Mouse (Mus musculus) retina, postnatal 1 day (tissue): ENCODE data around the gene Pde6g.
A peak's percentile ranks its signal among the peaks of the same experiment; 100 is the strongest.

Experiments used
- DNase-seq: peaks from one replicate; pipeline ENCODE4 v3.0.0-alpha.2; 2012

Gene Pde6g

GRCm38 (mm10) chr11:120453306-120453705 is at the start of gene Pde6g:
TSS of gene Pde6g (minus strand) at chr11:120453500.
- peak; percentile 24 for DNase-seq

GRCm38 (mm10) chr11:120501701-120502100 is 48.4 kb upstream of the Pde6g start:
- DNase-seq, result no peak

- DNase-seq, result no peak
These were observed 47.7 kb upstream of the Pde6g start for GRCm38 (mm10) chr11:120501018-120501417.

- no peak for DNase-seq
These were observed 47.1 kb upstream of the Pde6g start for GRCm38 (mm10) chr11:120500357-120500756.

- DNase-seq, result no peak
These were observed 46.6 kb upstream of the Pde6g start for GRCm38 (mm10) chr11:120499894-120500293.

GRCm38 (mm10) chr11:120498891-120499290 is 45.6 kb upstream of the Pde6g start:
- no peak for DNase-seq

- no peak for DNase-seq
These were observed 44.9 kb upstream of the Pde6g start for GRCm38 (mm10) chr11:120498226-120498625.

- DNase-seq, result no peak
These were observed 44.1 kb upstream of the Pde6g start for GRCm38 (mm10) chr11:120497436-120497835.

- DNase-seq, result no peak
These were observed 40.6 kb upstream of the Pde6g start for GRCm38 (mm10) chr11:120493911-120494310.

- DNase-seq, result no peak
These were observed 40.1 kb upstream of the Pde6g start for GRCm38 (mm10) chr11:120493351-120493750.

GRCm38 (mm10) chr11:120492878-120493203 is 39.5 kb upstream of the Pde6g start:
- DNase-seq, result no peak

GRCm38 (mm10) chr11:120492024-120492877 is 39.0 kb upstream of the Pde6g start:
- DNase-seq, result peak; percentile 57

GRCm38 (mm10) chr11:120491317-120492023 is 38.2 kb upstream of the Pde6g start, which contains the start of gene Slc25a10:
TSS of gene Slc25a10 (plus strand) at chr11:120491840.
- DNase-seq, result peak; percentile 93

- DNase-seq, result no peak
These were observed 37.2 kb upstream of the Pde6g start for GRCm38 (mm10) chr11:120490291-120491046.

- DNase-seq, result peak; percentile 89
These were observed 35.9 kb upstream of the Pde6g start for GRCm38 (mm10) chr11:120489054-120489761.

GRCm38 (mm10) chr11:120488516-120488915 is 35.2 kb upstream of the Pde6g start:
- no peak for DNase-seq

- DNase-seq, result no peak
These were observed 32.0 kb upstream of the Pde6g start for GRCm38 (mm10) chr11:120485251-120485650.

GRCm38 (mm10) chr11:120484265-120484981 is 31.1 kb upstream of the Pde6g start, which contains the start of gene Mrpl12:
TSS of gene Mrpl12 (plus strand) at chr11:120484613.
- peak; percentile 98 for DNase-seq

- no peak for DNase-seq
These were observed 30.2 kb upstream of the Pde6g start for GRCm38 (mm10) chr11:120483448-120483934.

GRCm38 (mm10) chr11:120472052-120472451 is 18.8 kb upstream of the Pde6g start:
- DNase-seq, result no peak

GRCm38 (mm10) chr11:120467736-120468092 is 14.4 kb upstream of the Pde6g start:
- DNase-seq, result no peak
